Mouse (Mus musculus): ENCODE data around the gene Tmem140.
A peak's percentile ranks its signal among the peaks of the same experiment; 100 is the strongest.

Tmem140 gene

GRCm38 (mm10) chr6:34875966-34876834, 13.3 kb downstream of the Tmem140 start:
- DNase-seq (ENCODE audit: low spot score) = no peak

DNA sequence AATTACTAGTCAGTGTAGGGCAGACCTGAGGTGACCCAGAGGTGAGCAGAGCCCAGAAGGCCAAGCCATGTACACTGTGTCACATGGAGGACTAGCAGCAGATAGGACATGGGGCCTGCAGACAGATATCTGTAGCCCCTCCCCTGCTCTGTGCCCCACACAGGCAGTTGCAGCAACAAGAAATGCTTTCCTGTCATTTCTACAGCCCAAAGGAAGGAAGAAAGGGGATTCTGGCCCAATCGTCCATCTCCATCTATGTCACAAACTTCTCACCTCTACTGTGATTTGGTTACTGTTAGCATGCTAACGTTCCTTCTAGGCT, 13.8 kb downstream of the Tmem140 start:
- no peak for DNase-seq (ENCODE audit: low spot score)

DNA sequence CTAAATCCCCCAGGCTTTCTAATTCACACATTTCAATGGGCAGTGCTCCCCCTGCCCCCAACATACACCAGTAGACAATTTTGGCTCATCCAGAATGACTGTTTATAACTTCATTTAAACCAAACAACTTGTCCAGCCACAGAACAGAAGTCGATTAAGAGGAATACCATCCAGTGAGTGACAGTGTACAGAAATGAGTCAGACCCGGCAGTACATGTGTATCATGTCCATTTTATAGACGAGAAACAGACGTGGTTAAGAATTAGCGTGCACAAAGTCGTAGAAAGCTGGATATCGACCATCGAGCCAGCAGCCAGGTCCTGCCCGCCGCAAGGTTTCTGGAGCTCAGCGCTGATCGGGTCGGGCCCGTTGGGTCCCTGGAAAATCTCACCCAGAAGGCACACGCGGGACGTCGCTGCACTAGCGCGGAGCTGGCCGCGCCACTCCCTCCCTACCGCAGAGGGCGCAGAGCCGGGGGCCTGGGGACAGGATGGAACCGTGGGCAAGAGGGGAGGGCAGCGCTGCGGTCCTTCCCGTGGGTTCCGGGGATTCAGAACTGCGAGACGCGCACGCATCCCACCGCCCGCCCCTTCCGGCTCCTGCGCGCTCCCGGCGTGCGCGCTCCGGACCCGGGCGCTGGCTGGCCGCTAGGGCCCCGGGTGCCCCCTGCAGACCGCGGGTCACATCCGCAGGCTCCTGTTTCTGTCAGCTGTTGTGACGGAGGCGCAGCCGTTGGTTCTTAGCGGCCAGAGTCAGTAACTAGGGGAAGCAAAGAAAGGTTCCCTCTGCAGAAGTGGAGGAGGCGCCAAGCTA, 14.8 kb downstream of the Tmem140 start, which contains the start of gene Cyren:
TSS of gene Cyren (minus strand) at position 552 of the 813 bp plus-strand sequence.
- DNase-seq (ENCODE audit: low spot score) = peak; percentile 94

- no peak for DNase-seq (ENCODE audit: low spot score)
These were observed 16.3 kb downstream of the Tmem140 start for GRCm38 (mm10) chr6:34879101-34879740.

DNA sequence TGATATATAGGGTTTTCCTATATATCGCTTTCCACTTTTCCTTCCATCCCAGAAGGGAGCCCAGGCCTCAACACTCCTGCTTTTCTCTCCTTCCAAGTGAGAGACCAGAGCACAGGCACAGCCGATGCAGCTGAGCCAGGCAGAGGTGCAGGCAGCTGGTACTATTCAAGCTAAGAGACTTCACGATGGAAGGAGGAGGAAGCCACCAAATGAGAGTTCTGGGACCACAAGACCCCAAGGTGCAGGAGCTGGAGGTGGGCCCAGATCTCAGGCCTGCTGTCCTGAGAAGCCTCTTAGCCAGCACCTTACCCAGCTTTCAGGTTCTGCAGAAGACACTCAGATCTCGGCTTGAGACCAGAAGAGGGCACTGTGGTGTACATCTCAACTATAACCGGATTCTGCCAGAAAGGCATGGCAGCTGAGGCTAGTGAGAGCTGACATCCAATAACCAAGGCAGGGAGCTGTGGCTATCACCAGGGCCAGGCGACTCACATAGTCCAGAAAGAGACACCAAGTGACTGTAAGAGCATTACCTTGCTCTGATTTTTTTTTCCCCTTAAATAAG, 17.0 kb downstream of the Tmem140 start:
- peak; percentile 62 for DNase-seq (ENCODE audit: low spot score)

DNA sequence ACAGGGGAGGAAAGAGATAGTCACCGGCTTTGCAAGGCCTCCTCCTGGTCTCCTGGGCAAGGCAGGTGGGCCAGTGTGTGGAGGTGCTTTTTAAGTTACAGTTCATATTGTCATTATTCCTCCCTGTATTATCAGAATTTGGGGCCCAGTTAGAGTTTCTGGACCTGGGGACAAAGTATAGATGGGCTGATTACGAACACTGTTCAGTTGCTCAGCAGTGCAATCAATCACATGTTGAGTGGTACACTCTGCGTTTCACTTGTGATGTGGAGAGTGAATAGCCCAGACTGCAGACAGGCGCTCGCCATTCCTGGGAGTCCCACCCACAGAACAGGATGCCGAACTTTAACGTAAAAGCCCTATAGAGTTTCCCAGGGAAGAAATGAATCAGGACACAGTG, 21.8 kb downstream of the Tmem140 start:
- no peak for DNase-seq (ENCODE audit: low spot score)

DNA sequence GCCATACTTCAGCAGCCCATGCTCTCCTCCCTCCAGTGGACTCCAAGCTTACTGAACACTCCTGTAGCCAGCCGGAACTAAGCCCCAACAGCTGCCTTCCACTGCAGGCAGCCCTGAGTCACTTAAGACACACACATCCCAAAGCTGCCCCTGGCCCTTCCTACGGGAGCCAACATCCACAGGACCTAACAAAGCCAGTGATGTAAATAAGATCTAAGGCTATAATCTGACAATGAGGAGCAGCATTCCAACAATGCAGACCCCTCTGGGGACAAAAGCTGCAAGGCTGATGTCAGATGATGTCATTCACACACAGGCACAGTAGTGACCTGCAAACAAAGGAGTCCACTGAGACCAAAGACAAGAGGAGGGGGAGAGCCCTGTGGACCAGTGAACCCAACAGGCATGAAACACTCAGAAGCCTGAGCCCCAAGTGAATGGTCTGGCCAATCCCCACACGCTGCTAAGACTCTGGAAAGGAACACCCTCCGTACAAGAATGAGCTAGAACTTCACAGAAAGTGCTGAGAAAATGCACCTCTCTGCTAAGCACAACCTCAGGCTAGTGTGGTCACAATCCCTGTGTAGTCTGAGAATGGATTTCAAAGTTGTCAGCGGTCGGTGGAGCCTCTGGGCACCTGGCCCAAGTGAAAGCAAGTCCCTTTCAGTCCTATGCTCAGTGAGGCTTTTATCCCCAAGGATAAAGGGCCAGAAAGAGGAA, 24.3 kb downstream of the Tmem140 start:
- no peak for DNase-seq (ENCODE audit: low spot score)

DNA sequence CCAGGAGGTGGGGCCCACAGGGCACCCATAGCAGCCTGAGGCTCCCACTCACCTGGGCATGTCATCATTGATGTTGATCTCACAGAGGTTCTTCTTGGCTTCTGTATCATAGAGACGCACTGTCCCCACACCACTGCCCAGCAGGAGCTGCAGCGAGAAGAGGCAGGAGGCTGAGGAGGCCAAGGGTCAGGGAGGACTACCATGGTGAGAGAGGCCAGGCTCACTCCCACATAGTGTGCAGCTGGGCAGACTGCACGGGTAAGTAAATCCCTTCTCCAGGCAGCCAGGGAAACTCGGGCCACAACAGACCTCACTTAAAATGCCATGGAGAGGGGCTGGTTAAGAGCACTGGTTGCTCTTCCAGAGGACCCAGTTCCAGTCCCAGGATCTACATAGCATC, 26.2 kb downstream of the Tmem140 start:
- DNase-seq (ENCODE audit: low spot score) = no peak

DNA sequence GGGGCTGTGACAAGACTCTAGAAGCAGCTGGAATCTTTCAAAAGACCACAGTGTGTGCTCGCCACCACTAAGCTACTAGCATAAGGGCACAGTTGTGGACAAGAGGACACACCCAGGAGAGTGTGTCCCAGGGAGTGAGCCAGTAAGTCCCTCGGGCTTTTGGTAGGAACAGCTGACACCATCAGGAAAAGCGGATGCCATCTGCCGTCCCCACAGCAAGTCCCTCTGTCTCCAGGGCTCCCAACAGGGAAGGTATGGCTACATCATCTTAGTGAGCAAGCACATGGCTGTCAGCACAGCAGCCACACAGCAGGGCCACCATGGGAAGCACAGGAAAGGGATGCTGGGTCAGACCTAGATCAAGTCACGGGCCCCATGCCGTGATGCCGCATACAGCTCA, 32.6 kb downstream of the Tmem140 start:
- DNase-seq (ENCODE audit: low spot score) = no peak

- peak; percentile 23 for DNase-seq (ENCODE audit: low spot score)
These were observed 33.3 kb downstream of the Tmem140 start for GRCm38 (mm10) chr6:34896168-34896780.

DNA sequence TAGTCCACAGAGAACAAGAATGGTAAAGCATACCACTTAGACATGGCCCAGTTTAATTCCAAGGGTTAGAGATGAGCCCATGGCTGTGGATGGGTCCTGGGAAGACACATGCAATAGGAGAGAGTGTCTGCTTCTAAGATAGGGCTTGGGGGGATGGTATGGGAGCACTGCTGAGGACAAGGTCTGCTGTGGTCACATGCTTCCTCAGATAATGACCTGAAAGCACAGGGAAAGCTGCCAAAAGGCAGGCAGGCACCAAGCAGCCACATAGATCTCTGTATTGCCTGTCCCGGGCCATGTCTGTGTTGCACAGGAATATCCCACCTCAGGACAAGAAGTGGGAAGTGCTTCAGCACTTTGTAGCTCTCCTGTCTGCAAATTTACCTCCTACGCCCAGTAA, 36.2 kb downstream of the Tmem140 start:
- DNase-seq (ENCODE audit: low spot score) = peak; percentile 62

DNA sequence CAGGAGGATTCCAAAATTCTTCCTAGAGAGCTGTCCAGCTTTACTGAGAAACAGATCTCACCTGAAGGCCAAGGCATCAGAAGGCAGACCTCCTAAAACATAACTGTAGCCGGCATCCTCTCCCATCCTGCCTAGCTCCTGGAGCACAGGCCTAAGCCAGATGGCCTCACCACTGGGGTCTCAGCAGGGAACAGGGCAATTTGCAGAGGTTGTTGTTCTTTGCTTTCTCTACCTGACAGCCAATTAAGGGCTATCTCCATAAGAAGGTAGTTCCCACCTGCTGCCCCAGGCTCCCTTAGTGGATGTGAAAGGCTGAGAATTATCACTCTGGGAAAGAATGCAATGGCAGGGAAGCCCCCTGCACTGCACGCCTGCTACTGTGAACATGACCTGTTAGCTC, 38.0 kb downstream of the Tmem140 start:
- no peak for DNase-seq (ENCODE audit: low spot score)

GRCm38 (mm10) chr6:34901911-34902444, 39.0 kb downstream of the Tmem140 start:
- peak; percentile 62 for DNase-seq (ENCODE audit: low spot score)

- no peak for DNase-seq (ENCODE audit: low spot score)
These were observed 39.6 kb downstream of the Tmem140 start for GRCm38 (mm10) chr6:34902578-34902977.

DNA sequence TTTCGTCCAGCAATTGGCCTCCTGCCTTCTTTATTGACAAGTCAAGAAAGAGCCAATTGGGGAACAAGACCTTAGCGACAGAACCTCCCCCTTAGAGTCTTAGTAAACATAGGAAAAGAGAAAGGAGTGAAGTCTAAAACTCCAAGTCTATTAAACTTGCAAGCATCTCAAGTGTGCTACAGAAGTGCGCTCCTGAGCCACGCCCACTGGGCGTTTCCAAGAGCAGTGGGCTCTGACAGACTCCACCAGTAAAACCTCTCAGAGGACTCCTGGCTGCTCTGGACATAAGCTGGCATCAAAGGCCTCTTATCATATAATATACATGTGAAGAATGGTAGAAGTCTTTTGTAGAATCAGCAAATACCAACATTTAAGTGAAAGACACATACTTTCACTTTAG, 40.5 kb downstream of the Tmem140 start:
- DNase-seq (ENCODE audit: low spot score) = no peak

DNA sequence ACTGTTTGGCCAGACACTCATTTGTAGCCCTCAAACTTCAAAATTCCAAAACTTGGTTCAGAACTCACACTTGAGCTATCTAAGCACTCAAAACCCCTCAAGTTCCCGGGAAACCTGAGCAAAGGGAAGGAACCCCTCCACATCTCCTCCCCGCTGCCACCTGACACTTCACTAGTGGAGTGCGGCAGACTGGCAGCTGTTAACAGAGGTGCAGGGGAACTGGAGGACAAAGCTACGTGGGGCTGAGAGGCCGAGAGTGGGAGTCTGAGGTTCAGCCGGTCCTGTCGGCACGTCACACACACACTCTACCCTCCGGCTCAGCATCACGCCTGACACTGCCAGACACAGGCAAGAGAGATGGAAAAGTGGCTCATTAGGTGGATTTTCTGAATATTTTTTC, 40.9 kb downstream of the Tmem140 start:
- DNase-seq (ENCODE audit: low spot score) = no peak

GRCm38 (mm10) chr6:34904361-34904760, 41.4 kb downstream of the Tmem140 start:
- DNase-seq (ENCODE audit: low spot score) = no peak

DNA sequence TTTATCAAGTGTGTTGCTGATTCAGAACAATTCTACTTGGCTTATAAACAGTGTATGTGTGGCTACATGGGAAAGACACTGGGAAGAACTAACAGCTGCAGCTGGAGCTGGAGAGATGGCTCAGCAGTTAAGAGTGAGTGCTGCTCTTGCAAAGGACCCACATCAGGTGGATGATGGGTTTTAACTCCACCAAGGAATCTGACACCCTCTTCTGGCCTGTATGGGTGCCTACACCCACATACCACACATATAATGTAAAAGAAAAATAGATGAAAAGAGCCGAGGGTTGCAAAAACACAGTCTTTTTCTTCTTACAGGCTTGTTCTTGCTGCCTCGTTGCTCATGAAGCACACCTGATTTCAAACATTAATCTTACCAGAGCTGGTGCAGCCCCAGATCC, 43.2 kb downstream of the Tmem140 start:
- DNase-seq (ENCODE audit: low spot score) = no peak

GRCm38 (mm10) chr6:34906661-34907060, 43.7 kb downstream of the Tmem140 start:
- no peak for DNase-seq (ENCODE audit: low spot score)

DNA sequence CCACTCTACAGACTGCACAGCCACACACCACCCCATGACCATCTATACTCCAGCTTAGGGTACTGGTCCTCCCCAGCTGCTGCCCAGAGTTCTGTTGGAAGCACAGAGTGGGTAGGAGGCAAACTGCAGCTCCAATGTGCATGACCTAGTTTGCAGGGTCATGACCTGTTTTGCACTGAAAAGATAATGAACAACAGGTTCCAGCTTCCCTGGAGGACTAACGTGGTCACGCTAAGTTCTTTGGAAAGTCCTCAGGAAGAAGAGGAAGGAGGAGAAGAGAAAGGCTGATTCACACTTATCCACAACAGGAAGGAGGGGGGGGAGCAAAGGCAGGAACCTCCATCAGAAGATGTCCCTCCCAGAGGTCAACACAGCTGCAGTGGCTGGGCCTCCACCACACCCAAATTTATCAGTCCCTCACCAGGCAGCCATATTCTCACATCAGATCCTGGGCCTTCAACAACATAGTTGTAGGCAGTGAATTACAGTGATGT, 44.2 kb downstream of the Tmem140 start:
- no peak for DNase-seq (ENCODE audit: low spot score)
